Mouse (Mus musculus): ENCODE measurements around the gene Olfr1389. TPM values are rescaled to one million over a fixed set of nuclear protein-coding genes. Genes with fewer than 3 reads are reported as not detected.
"Not testable (repeated sequence)": the region's sequence is repeated elsewhere in the genome, so short reads cannot be mapped to it uniquely, and the experiment has no call there.

Olfr1389 gene
- polyA plus RNA-seq (2014; fragmentation: Nextera tagmentation; extraction: Ambion mirVana), result not detected in 2 replicates

DNA sequence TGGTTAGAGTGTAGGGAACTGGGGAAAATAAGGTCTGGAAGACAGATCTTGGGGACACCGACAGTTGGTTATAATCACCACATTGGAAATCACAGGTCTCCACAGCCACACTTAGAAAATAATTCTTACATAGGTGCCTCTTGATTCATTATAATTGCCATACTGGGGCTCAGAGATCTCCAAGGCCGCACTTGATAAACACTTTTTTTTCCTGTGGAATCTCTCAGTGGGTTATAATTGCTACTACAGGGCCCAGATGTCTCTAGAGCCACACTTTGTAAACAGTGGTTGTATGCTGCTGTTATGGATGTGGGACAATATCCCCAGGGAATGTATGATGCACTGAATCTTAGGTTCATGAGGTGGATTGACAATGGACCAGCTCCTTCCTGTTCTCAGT is at the start of gene Olfr1389:
Olfr1389 (plus strand) TSS at position 301 of the 400 bp plus-strand sequence.
- Histone ChIP-seq H3K27me3 (ENCODE audit: control insufficient read depth, insufficient read depth, low read length) (no peaks in the 10 kb centered on the region), H3K27ac (ENCODE audit: low read depth, low read length) (no peak within 1 kb of the TSS), H3K4me1 (ENCODE audit: control insufficient read depth, insufficient read depth, low read length) (no peaks in the 10 kb centered on the region), H3K4me3 (ENCODE audit: low read depth, low read length) (no peak within 1 kb of the TSS), H3K36me3 (ENCODE audit: control insufficient read depth, insufficient read depth, low read length) (no peaks in the 10 kb centered on the region), H3K4me2 (ENCODE audit: low read depth) (no peak within 1 kb of the TSS), H3K9me3 (ENCODE audit: control insufficient read depth, low read length) (no peaks in the 10 kb centered on the region), H3K9ac (ENCODE audit: low read length) (no peak within 1 kb of the TSS)
- DNase-seq (ENCODE audit: low spot score) (no peak), ATAC-seq (ENCODE audit: insufficient read depth, low FRiP score, low TSS enrichment) (no peak)
- WGBS, result 93% methylated on average over 2 of the region's 2 CpGs

DNA sequence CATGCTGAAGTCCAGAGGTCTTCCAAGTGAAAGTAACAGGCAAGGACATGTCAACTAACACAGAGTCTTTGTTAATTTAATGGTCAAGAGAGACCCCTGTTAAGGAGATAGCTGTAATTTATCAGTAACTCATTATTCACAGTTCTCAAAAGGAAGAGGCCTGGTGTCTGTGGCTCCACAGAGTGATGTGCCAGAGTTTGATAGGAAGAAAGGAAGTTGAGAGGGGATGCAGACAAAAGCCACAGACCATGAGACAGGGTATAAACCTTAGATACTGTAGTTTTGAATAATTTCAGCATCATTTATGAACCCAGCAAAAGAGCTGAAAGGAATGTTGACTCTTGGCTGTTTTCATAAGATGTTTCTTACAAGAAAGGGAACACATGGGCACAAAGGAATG is 39.7 kb upstream of the Olfr1389 start:
- H3K9ac ChIP-seq (ENCODE audit: low read length), result no peak overlapping the region
- H3K4me2 ChIP-seq (ENCODE audit: low read depth), result no peak overlapping the region
- no peak for DNase-seq (ENCODE audit: low spot score)
- ATAC-seq (ENCODE audit: insufficient read depth, low FRiP score, low TSS enrichment), result no peak
- H3K9me3 ChIP-seq (ENCODE audit: control insufficient read depth, low read length), result no peaks in the 10 kb centered on the region
- no peak overlapping the region for H3K27ac ChIP-seq (ENCODE audit: low read depth, low read length)
- no peaks in the 10 kb centered on the region for H3K27me3 ChIP-seq (ENCODE audit: control insufficient read depth, insufficient read depth, low read length)
- H3K4me1 ChIP-seq (ENCODE audit: control insufficient read depth, insufficient read depth, low read length), result no peaks in the 10 kb centered on the region
- H3K4me3 ChIP-seq (ENCODE audit: low read depth, low read length), result no peak overlapping the region
- H3K36me3 ChIP-seq (ENCODE audit: control insufficient read depth, insufficient read depth, low read length), result no peaks in the 10 kb centered on the region

DNA sequence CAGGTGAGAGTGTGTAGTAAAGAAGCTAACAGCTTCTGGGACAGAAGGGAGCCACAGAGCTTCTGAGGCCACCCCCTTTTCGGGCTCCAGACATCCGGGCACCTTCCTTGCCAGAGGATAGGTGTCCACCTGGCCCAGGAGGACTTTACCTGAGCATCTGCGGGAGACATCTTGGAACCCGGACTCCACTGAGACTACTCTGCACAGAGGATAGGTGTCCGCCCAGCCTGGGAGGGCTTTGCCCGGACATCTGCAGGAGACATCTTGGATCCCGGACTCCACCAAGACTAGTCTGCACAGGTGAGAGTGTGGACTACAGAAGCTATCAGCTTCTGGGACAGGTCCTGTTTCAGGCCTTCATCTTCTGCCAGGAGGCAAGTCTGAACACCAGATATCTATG is 36.7 kb upstream of the Olfr1389 start:
- H3K27ac ChIP-seq (ENCODE audit: low read depth, low read length); ATAC-seq (ENCODE audit: insufficient read depth, low FRiP score, low TSS enrichment); H3K4me3 ChIP-seq (ENCODE audit: low read depth, low read length); DNase-seq (ENCODE audit: low spot score); H3K4me1 ChIP-seq (ENCODE audit: control insufficient read depth, insufficient read depth, low read length); H3K9me3 ChIP-seq (ENCODE audit: control insufficient read depth, low read length); H3K9ac ChIP-seq (ENCODE audit: low read length); H3K36me3 ChIP-seq (ENCODE audit: control insufficient read depth, insufficient read depth, low read length); H3K4me2 ChIP-seq (ENCODE audit: low read depth); H3K27me3 ChIP-seq (ENCODE audit: control insufficient read depth, insufficient read depth, low read length): not testable (repeated sequence)
- WGBS, result 93% methylated on average over 7 of the region's 7 CpGs

- ATAC-seq (ENCODE audit: insufficient read depth, low FRiP score, low TSS enrichment); H3K9me3 ChIP-seq (ENCODE audit: control insufficient read depth, low read length): not testable (repeated sequence)
Measured at GRCm38 (mm10) chr11:49392707-49393106, 30.2 kb upstream of the Olfr1389 start.

GRCm38 (mm10) chr11:49406784-49407183 is 16.1 kb upstream of the Olfr1389 start:
- no peak overlapping the region for H3K4me2 ChIP-seq (ENCODE audit: low read depth)
- H3K4me1 ChIP-seq (ENCODE audit: control insufficient read depth, insufficient read depth, low read length), result no peaks in the 10 kb centered on the region
- DNase-seq (ENCODE audit: low spot score), result no peak
- no peaks in the 10 kb centered on the region for H3K36me3 ChIP-seq (ENCODE audit: control insufficient read depth, insufficient read depth, low read length)
- H3K9ac ChIP-seq (ENCODE audit: low read length), result no peak overlapping the region
- no peak overlapping the region for H3K4me3 ChIP-seq (ENCODE audit: low read depth, low read length)
- no peak overlapping the region for H3K27ac ChIP-seq (ENCODE audit: low read depth, low read length)
- WGBS, result 78% methylated on average over 3 of the region's 3 CpGs
- H3K9me3 ChIP-seq (ENCODE audit: control insufficient read depth, low read length), result no peaks in the 10 kb centered on the region
- no peaks in the 10 kb centered on the region for H3K27me3 ChIP-seq (ENCODE audit: control insufficient read depth, insufficient read depth, low read length)
- no peak for ATAC-seq (ENCODE audit: insufficient read depth, low FRiP score, low TSS enrichment)

More at GRCm38 (mm10) chr11:49392707-49393106, 30.2 kb upstream of the Olfr1389 start:
- not testable (repeated sequence) for DNase-seq (ENCODE audit: low spot score); H3K4me2 ChIP-seq (ENCODE audit: low read depth); H3K9ac ChIP-seq (ENCODE audit: low read length); H3K27me3 ChIP-seq (ENCODE audit: control insufficient read depth, insufficient read depth, low read length); H3K27ac ChIP-seq (ENCODE audit: low read depth, low read length); H3K4me3 ChIP-seq (ENCODE audit: low read depth, low read length); H3K36me3 ChIP-seq (ENCODE audit: control insufficient read depth, insufficient read depth, low read length); H3K4me1 ChIP-seq (ENCODE audit: control insufficient read depth, insufficient read depth, low read length)
- WGBS, result 84% methylated on average over 1 of the region's 1 CpGs

GRCm38 (mm10) chr11:49410540-49410939 is 12.3 kb upstream of the Olfr1389 start:
- WGBS, result 45% methylated on average over 1 of the region's 1 CpGs
- no peak overlapping the region for H3K27ac ChIP-seq (ENCODE audit: low read depth, low read length)
- H3K4me1 ChIP-seq (ENCODE audit: control insufficient read depth, insufficient read depth, low read length), result no peaks in the 10 kb centered on the region
- H3K9ac ChIP-seq (ENCODE audit: low read length), result no peak overlapping the region
- H3K4me3 ChIP-seq (ENCODE audit: low read depth, low read length), result no peak overlapping the region
- no peak for ATAC-seq (ENCODE audit: insufficient read depth, low FRiP score, low TSS enrichment)
- no peak overlapping the region for H3K4me2 ChIP-seq (ENCODE audit: low read depth)
- no peaks in the 10 kb centered on the region for H3K9me3 ChIP-seq (ENCODE audit: control insufficient read depth, low read length)
- H3K36me3 ChIP-seq (ENCODE audit: control insufficient read depth, insufficient read depth, low read length), result no peaks in the 10 kb centered on the region
- no peaks in the 10 kb centered on the region for H3K27me3 ChIP-seq (ENCODE audit: control insufficient read depth, insufficient read depth, low read length)
- no peak for DNase-seq (ENCODE audit: low spot score)

GRCm38 (mm10) chr11:49425257-49425927 is 2.5 kb downstream of the Olfr1389 start:
- WGBS, result 92% methylated on average over 1 of the region's 1 CpGs
- Histone ChIP-seq H3K9ac (ENCODE audit: low read length) (no peak overlapping the region), H3K4me3 (ENCODE audit: low read depth, low read length) (no peak overlapping the region), H3K36me3 (ENCODE audit: control insufficient read depth, insufficient read depth, low read length) (no peaks in the 10 kb centered on the region), H3K4me1 (ENCODE audit: control insufficient read depth, insufficient read depth, low read length) (no peaks in the 10 kb centered on the region), H3K27me3 (ENCODE audit: control insufficient read depth, insufficient read depth, low read length) (no peaks in the 10 kb centered on the region), H3K27ac (ENCODE audit: low read depth, low read length) (no peak overlapping the region), H3K4me2 (ENCODE audit: low read depth) (no peak overlapping the region), H3K9me3 (ENCODE audit: control insufficient read depth, low read length) (no peaks in the 10 kb centered on the region)
- ATAC-seq (ENCODE audit: insufficient read depth, low FRiP score, low TSS enrichment), result no peak
- no peak for DNase-seq (ENCODE audit: low spot score)

DNA sequence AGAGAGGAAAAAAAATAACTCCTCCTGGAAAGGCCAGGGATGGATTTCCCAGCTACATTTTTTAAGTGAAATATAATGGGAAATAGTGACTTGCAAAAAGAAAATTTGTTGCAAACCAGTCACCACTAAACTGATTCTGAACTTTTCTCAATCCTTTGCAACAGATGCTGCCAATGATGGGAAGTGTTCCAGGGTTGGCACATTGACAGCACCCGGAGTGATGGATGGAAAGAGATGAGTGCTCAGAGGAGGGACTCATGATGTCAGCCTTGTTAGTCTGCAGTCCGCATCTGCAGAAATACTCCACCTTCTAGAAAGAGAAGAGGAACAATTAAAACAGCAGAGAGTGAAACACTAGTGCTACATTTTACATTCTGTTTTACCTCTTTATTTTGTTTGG is 6.8 kb downstream of the Olfr1389 start:
- no peaks in the 10 kb centered on the region for H3K9me3 ChIP-seq (ENCODE audit: control insufficient read depth, low read length)
- ATAC-seq (ENCODE audit: insufficient read depth, low FRiP score, low TSS enrichment) (no peak), DNase-seq (ENCODE audit: low spot score) (no peak)
- H3K9ac ChIP-seq (ENCODE audit: low read length), result no peak overlapping the region
- WGBS, result 82% methylated on average over 2 of the region's 2 CpGs
- H3K4me3 ChIP-seq (ENCODE audit: low read depth, low read length), result no peak overlapping the region
- H3K4me1 ChIP-seq (ENCODE audit: control insufficient read depth, insufficient read depth, low read length), result no peaks in the 10 kb centered on the region
- no peaks in the 10 kb centered on the region for H3K36me3 ChIP-seq (ENCODE audit: control insufficient read depth, insufficient read depth, low read length)
- H3K27me3 ChIP-seq (ENCODE audit: control insufficient read depth, insufficient read depth, low read length), result no peaks in the 10 kb centered on the region
- H3K4me2 ChIP-seq (ENCODE audit: low read depth), result no peak overlapping the region
- no peak overlapping the region for H3K27ac ChIP-seq (ENCODE audit: low read depth, low read length)

DNA sequence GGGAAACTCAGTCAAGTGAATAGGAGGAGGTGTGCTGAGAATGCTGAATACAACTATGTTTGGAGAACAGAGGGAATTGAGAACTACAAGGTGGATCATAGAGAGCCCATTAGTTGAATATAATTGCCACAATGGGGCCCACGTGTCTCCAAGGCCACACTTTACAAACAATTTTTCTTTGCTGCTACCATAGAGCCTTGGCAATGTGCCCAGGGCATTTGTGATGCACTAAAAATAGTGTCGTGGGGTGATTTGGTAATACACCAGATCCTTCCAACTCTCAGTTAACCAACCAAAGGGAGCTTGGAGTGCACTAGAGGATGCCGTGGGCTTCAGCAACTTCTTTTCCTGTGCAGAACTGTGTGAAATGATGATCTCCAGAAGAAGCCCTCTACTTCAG is 13.5 kb downstream of the Olfr1389 start, which contains the start of gene Olfr1388:
Olfr1388 (plus strand) TSS at position 214 of the 400 bp plus-strand sequence.
- Histone ChIP-seq H3K27ac (ENCODE audit: low read depth, low read length) (no peak within 1 kb of the TSS), H3K4me2 (ENCODE audit: low read depth) (no peak within 1 kb of the TSS), H3K9ac (ENCODE audit: low read length) (no peak within 1 kb of the TSS), H3K36me3 (ENCODE audit: control insufficient read depth, insufficient read depth, low read length) (no peaks in the 10 kb centered on the region), H3K27me3 (ENCODE audit: control insufficient read depth, insufficient read depth, low read length) (no peaks in the 10 kb centered on the region), H3K4me1 (ENCODE audit: control insufficient read depth, insufficient read depth, low read length) (no peaks in the 10 kb centered on the region), H3K9me3 (ENCODE audit: control insufficient read depth, low read length) (no peaks in the 10 kb centered on the region), H3K4me3 (ENCODE audit: low read depth, low read length) (no peak within 1 kb of the TSS)
- DNase-seq (ENCODE audit: low spot score) (no peak), ATAC-seq (ENCODE audit: insufficient read depth, low FRiP score, low TSS enrichment) (no peak)
- WGBS, result 85% methylated on average over 3 of the region's 3 CpGs

All from neural tube, embryonic 11.5 days (tissue).